14 mouse cellular contexts compared by ENCODE assay signal in genomic region chr4:85818504-85818903, GRCm38 (mm10).
DNase-seq lines count a peak whose midpoint lies in the region; ATAC-seq and TF ChIP-seq lines count a peak whose summit lies in the region.
"Had no signal": no experiment of that assay in that cellular context is flagged by ENCODE, and none has a peak within 500 bp of the region (broad histone marks: within the 10 kb centered on the region; RNA-seq: fewer than 3 reads in every experiment).

No protein-coding gene starts in this region.

- no peaks in the 10 kb centered on the region for H3K27me3 ChIP-seq in embryonic facial prominence, embryonic 14.5 days (replicated peaks; ENCODE audit: control insufficient read depth, insufficient read depth, low read length)
- H3K27me3 ChIP-seq in embryonic facial prominence, embryonic 10.5 days (replicated peaks; ENCODE audit: low read depth, poor library complexity, severe bottlenecking) = no peaks in the 10 kb centered on the region
- H3K27me3 ChIP-seq in forebrain, postnatal 0 days (ENCODE audit: insufficient read depth, low read length) = no peaks in the 10 kb centered on the region
- H3K27me3 ChIP-seq in forebrain, embryonic 14.5 days (replicated peaks; ENCODE audit: control insufficient read depth, insufficient read depth, low read length) = no peaks in the 10 kb centered on the region
- H3K27me3 ChIP-seq in midbrain, embryonic 15.5 days (replicated peaks) = no peaks in the 10 kb centered on the region
- no peaks in the 10 kb centered on the region for H3K27me3 ChIP-seq in midbrain, embryonic 10.5 days (ENCODE audit: low read depth, poor library complexity, severe bottlenecking)
- H3K27me3 ChIP-seq: intestine, embryonic 15.5 days had no signal

- ATAC-seq in embryonic facial prominence, embryonic 14.5 days (ENCODE audit: low read depth) = no peak
- 0 out of 2 replicates have a peak, but pooled peaks have one; percentile 25 for ATAC-seq in forebrain, postnatal 0 days
- no peak for ATAC-seq in forebrain, embryonic 14.5 days
- ATAC-seq in midbrain, embryonic 15.5 days (replicated peaks) = 0 out of 2 replicates have a peak, but pooled peaks have one; percentile 37
- ATAC-seq: CD4-positive, CD25-positive, alpha-beta regulatory T cell, adult 4 months; intestine, embryonic 15.5 days had no signal

- no peak overlapping the region for H3K27ac ChIP-seq in embryonic facial prominence, embryonic 14.5 days (replicated peaks; ENCODE audit: low read depth, low read length)
- no peak overlapping the region for H3K27ac ChIP-seq in embryonic facial prominence, embryonic 10.5 days (replicated peaks)
- no peak overlapping the region for H3K27ac ChIP-seq in forebrain, postnatal 0 days (ENCODE audit: low read depth, low read length)
- no peak overlapping the region for H3K27ac ChIP-seq in forebrain, embryonic 14.5 days (ENCODE audit: low read depth, low read length)
- H3K27ac ChIP-seq in midbrain, embryonic 15.5 days = no peak overlapping the region
- H3K27ac ChIP-seq in midbrain, embryonic 10.5 days (replicated peaks) = no peak overlapping the region
- H3K27ac ChIP-seq: heart, embryonic 10.5 days; intestine, embryonic 15.5 days had no signal

- no peak overlapping the region for H3K9ac ChIP-seq in embryonic facial prominence, embryonic 14.5 days (ENCODE audit: low read depth, low read length)
- H3K9ac ChIP-seq in forebrain, postnatal 0 days = no peak overlapping the region
- H3K9ac ChIP-seq in forebrain, embryonic 14.5 days (ENCODE audit: low read length) = no peak overlapping the region
- no peak overlapping the region for H3K9ac ChIP-seq in midbrain, embryonic 15.5 days
- H3K9ac ChIP-seq: intestine, embryonic 15.5 days had no signal

- no peak overlapping the region for H3K4me2 ChIP-seq in embryonic facial prominence, embryonic 14.5 days (ENCODE audit: low read depth, low read length)
- no peak overlapping the region for H3K4me2 ChIP-seq in forebrain, postnatal 0 days (ENCODE audit: low read depth)
- no peak overlapping the region for H3K4me2 ChIP-seq in forebrain, embryonic 14.5 days (ENCODE audit: low read length)
- H3K4me2 ChIP-seq in midbrain, embryonic 15.5 days = no peak overlapping the region
- H3K4me2 ChIP-seq: intestine, embryonic 15.5 days had no signal

- H3K4me3 ChIP-seq in embryonic facial prominence, embryonic 14.5 days (ENCODE audit: low read depth, low read length) = no peak overlapping the region
- no peak overlapping the region for H3K4me3 ChIP-seq in embryonic facial prominence, embryonic 10.5 days
- H3K4me3 ChIP-seq in forebrain, postnatal 0 days (ENCODE audit: low read depth, low read length) = no peak overlapping the region
- no peak overlapping the region for H3K4me3 ChIP-seq in forebrain, embryonic 14.5 days (ENCODE audit: low read depth, low read length)
- H3K4me3 ChIP-seq in midbrain, embryonic 15.5 days = no peak overlapping the region
- no peak overlapping the region for H3K4me3 ChIP-seq in midbrain, embryonic 10.5 days
- H3K4me3 ChIP-seq: heart, embryonic 10.5 days; intestine, embryonic 15.5 days had no signal

- peak; percentile 21 for DNase-seq in embryonic facial prominence, embryonic 14.5 days (ENCODE audit: low spot score)
- no peak for DNase-seq in embryonic facial prominence, embryonic 10.5 days (ENCODE audit: low spot score)
- no peak for DNase-seq in forebrain, postnatal 0 days
- no peak for DNase-seq in forebrain, embryonic 14.5 days (ENCODE audit: low spot score)
- DNase-seq in midbrain, embryonic 10.5 days (ENCODE audit: low spot score) = no peak
- DNase-seq in forelimb bud, embryonic 11.5 days (ENCODE audit: low read depth, low spot score) = peak; percentile 31
- DNase-seq: adrenal gland, adult 8-10 months; B cell, adult 2 months; gastrocnemius, postnatal 10 days had no signal

- H3K36me3 ChIP-seq in embryonic facial prominence, embryonic 14.5 days (ENCODE audit: control insufficient read depth, insufficient read depth, low read length) = no peaks in the 10 kb centered on the region
- no peaks in the 10 kb centered on the region for H3K36me3 ChIP-seq in embryonic facial prominence, embryonic 10.5 days (replicated peaks)
- H3K36me3 ChIP-seq in forebrain, postnatal 0 days (ENCODE audit: insufficient read depth) = no peaks in the 10 kb centered on the region
- no peaks in the 10 kb centered on the region for H3K36me3 ChIP-seq in forebrain, embryonic 14.5 days (ENCODE audit: control insufficient read depth, insufficient read depth, low read length)
- no peaks in the 10 kb centered on the region for H3K36me3 ChIP-seq in midbrain, embryonic 15.5 days (replicated peaks)
- no peaks in the 10 kb centered on the region for H3K36me3 ChIP-seq in midbrain, embryonic 10.5 days
- H3K36me3 ChIP-seq: G1E; heart, embryonic 10.5 days; intestine, embryonic 15.5 days had no signal

- no peak for TF ChIP-seq CTCF in forebrain, postnatal 0 days (IDR thresholded peaks at IDR 0.05; ENCODE audit: low read depth)

- WGBS in embryonic facial prominence, embryonic 14.5 days = 73% methylated on average over 2 of the region's 2 CpGs
- 72% methylated on average over 2 of the region's 2 CpGs for WGBS in embryonic facial prominence, embryonic 10.5 days
- WGBS in forebrain, postnatal 0 days = 73% methylated on average over 2 of the region's 2 CpGs
- whole genome bisulfite sequencing in forebrain, embryonic 14.5 days = 78% methylated on average over 2 of the region's 2 CpGs
- 58% methylated on average over 2 of the region's 2 CpGs for WGBS in midbrain, embryonic 15.5 days
- 86% methylated on average over 2 of the region's 2 CpGs for WGBS in midbrain, embryonic 10.5 days

- no peaks in the 10 kb centered on the region for H3K4me1 ChIP-seq in embryonic facial prominence, embryonic 14.5 days (ENCODE audit: control insufficient read depth, insufficient read depth, low read length)
- no peaks in the 10 kb centered on the region for H3K4me1 ChIP-seq in embryonic facial prominence, embryonic 10.5 days
- H3K4me1 ChIP-seq in forebrain, postnatal 0 days (ENCODE audit: insufficient read depth) = no peaks in the 10 kb centered on the region
- H3K4me1 ChIP-seq in forebrain, embryonic 14.5 days (ENCODE audit: control insufficient read depth, insufficient read depth, low read length) = no peaks in the 10 kb centered on the region
- H3K4me1 ChIP-seq in midbrain, embryonic 15.5 days = no peaks in the 10 kb centered on the region
- no peaks in the 10 kb centered on the region for H3K4me1 ChIP-seq in midbrain, embryonic 10.5 days
- H3K4me1 ChIP-seq: heart, embryonic 10.5 days; intestine, embryonic 15.5 days had no signal

- H3K9me3 ChIP-seq in embryonic facial prominence, embryonic 14.5 days (ENCODE audit: control insufficient read depth, low read length) = no peaks in the 10 kb centered on the region
- no peaks in the 10 kb centered on the region for H3K9me3 ChIP-seq in embryonic facial prominence, embryonic 10.5 days
- no peaks in the 10 kb centered on the region for H3K9me3 ChIP-seq in forebrain, postnatal 0 days (ENCODE audit: low read length)
- no peaks in the 10 kb centered on the region for H3K9me3 ChIP-seq in forebrain, embryonic 14.5 days (replicated peaks; ENCODE audit: control insufficient read depth, low read length)
- H3K9me3 ChIP-seq in midbrain, embryonic 15.5 days = no peaks in the 10 kb centered on the region
- H3K9me3 ChIP-seq in midbrain, embryonic 10.5 days (replicated peaks) = no peaks in the 10 kb centered on the region
- H3K9me3 ChIP-seq: G1E; heart, embryonic 10.5 days; intestine, embryonic 15.5 days had no signal

Comparison
In these comparisons a context has a peak if more than half of its experiments do, and no peak if none do; other contexts are left out.
1. ATAC-seq: peak in forebrain, postnatal 0 days (single experiment) and midbrain, embryonic 15.5 days (single experiment); none in embryonic facial prominence, embryonic 14.5 days (single experiment) and forebrain, embryonic 14.5 days (single experiment).
2. DNase-seq: peak in embryonic facial prominence, embryonic 14.5 days (single experiment) and forelimb bud, embryonic 11.5 days (single experiment); none in embryonic facial prominence, embryonic 10.5 days (single experiment), forebrain, postnatal 0 days (single experiment), forebrain, embryonic 14.5 days (single experiment) and midbrain, embryonic 10.5 days (single experiment).